ENCODE assay signal across 13 mouse cellular contexts in the genomic region with DNA sequence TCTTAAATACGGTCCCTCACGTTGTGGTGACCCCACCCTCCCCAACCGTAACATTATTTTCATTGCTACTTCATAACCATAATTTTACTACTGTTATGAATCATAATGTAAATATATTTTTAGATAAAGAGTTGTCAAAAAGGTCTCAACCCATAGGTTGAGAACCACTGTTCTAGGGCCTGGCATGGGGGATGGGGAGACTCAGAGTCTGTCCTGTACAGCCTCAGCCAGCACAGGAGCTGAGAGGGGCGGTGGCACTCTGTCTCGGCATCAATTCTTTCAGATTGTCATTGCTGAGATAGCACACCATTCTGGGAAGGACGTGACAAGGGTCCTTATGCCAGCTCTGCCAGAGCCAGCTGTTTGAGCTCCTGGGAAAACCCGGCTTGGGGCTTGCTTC. TPM values are rescaled to one million over a fixed set of nuclear protein-coding genes. Genes with fewer than 3 reads are reported as not detected.
DNase-seq lines count a peak whose midpoint lies in the region; ATAC-seq and TF ChIP-seq lines count a peak whose summit lies in the region.
"Had no signal": no experiment of that assay in that cellular context is flagged by ENCODE, and none has a peak within 500 bp of the region (broad histone marks: within the 10 kb centered on the region; RNA-seq: fewer than 3 reads in every experiment).

No protein-coding gene starts in this region.

- H3K27ac ChIP-seq in liver, adult 2 months (replicated peaks; ENCODE audit: insufficient read depth, low read depth, low read length): no peak overlapping the region
- peak overlapping the region; percentile 99 for H3K27ac ChIP-seq in bone marrow, adult 2 months (ENCODE audit: control insufficient read depth, insufficient read depth, low read depth, low read length, poor library complexity)
- H3K27ac ChIP-seq in macrophage: peak overlapping the region; percentile 100
- H3K27ac ChIP-seq: hindbrain, embryonic 12.5 days had no signal

- 64% methylated on average over 7 of the region's 7 CpGs for WGBS in liver, adult 2 months
- WGBS in bone marrow, adult 2 months: under 1% methylated on average over 7 of the region's 7 CpGs
- 1% methylated on average over 7 of the region's 7 CpGs for WGBS in macrophage (ENCODE audit: missing documents)

- peak overlapping the region; percentile 45 for H3K4me3 ChIP-seq in liver, adult 2 months (ENCODE audit: insufficient read depth, low read depth, low read length)
- H3K4me3 ChIP-seq in bone marrow, adult 2 months (replicated peaks; ENCODE audit: control insufficient read depth, low read depth, low read length): peak overlapping the region; percentile 94
- H3K4me3 ChIP-seq in macrophage (ENCODE audit: inconsistent target): peak overlapping the region; percentile 92
- H3K4me3 ChIP-seq: hindbrain, embryonic 12.5 days had no signal

- TF ChIP-seq POLR2A in liver, adult 2 months (IDR thresholded peaks at IDR 0.05; ENCODE audit: extremely low read depth, insufficient read depth, low read length): no peak
- no peak for TF ChIP-seq POLR2A in bone marrow, adult 2 months (IDR thresholded peaks at IDR 0.05; ENCODE audit: borderline replicate concordance, control insufficient read depth, low read depth, low read length)

- H3K36me3 ChIP-seq in liver, adult 2 months (ENCODE audit: control insufficient read depth, insufficient read depth, low read length): no peaks in the 10 kb centered on the region
- H3K36me3 ChIP-seq in macrophage (ENCODE audit: inconsistent target): no peaks in the 10 kb centered on the region; the same call in 1 of the 2 replicates
- H3K36me3 ChIP-seq: hindbrain, embryonic 12.5 days had no signal

- DNase-seq in liver, adult 2 months (ENCODE audit: extremely low read depth, low read depth, low spot score): no peak
- DNase-seq in liver: no peak
- DNase-seq in layer of hippocampus, adult 9-11 months: no peak
- DNase-seq in cerebellum, adult 18-20 months: no peak
- DNase-seq: cerebellum, adult 9-10 months; kidney, adult 8-10 months; midbrain, embryonic 14.5 days had no signal

- H3K4me1 ChIP-seq in liver, adult 2 months (ENCODE audit: control insufficient read depth, insufficient read depth, low read length): no peaks in the 10 kb centered on the region
- H3K4me1 ChIP-seq in bone marrow, adult 2 months (ENCODE audit: control insufficient read depth, insufficient read depth, low read length): peaks cover 11% of the 10 kb centered on the region

- peak overlapping the region; percentile 24; the same call in 1 of the 2 replicates for H3K9ac ChIP-seq in liver, adult 2 months (ENCODE audit: low read depth, low read length)
- H3K9ac ChIP-seq: hindbrain, embryonic 12.5 days had no signal

- no peaks in the 10 kb centered on the region for H3K79me2 ChIP-seq in liver, adult 2 months (ENCODE audit: control insufficient read depth, insufficient read depth, low read length)
- peaks cover 65% of the 10 kb centered on the region for H3K79me2 ChIP-seq in macrophage (ENCODE audit: inconsistent target)

- no peak for TF ChIP-seq CTCF in liver, adult 2 months (IDR thresholded peaks at IDR 0.05; ENCODE audit: low read depth, low read length)
- TF ChIP-seq CTCF in bone marrow, adult 2 months (IDR thresholded peaks at IDR 0.05; ENCODE audit: control insufficient read depth, insufficient read depth, low read length): no peak

- H3K27me3 ChIP-seq in liver, adult 2 months (ENCODE audit: control insufficient read depth, insufficient read depth, low read length): no peaks in the 10 kb centered on the region
- H3K27me3 ChIP-seq: hindbrain, embryonic 12.5 days had no signal

- peak; percentile 6 for ATAC-seq in CD4-positive, CD25-positive, alpha-beta regulatory T cell, adult 4 months

RNA-seq across cellular contexts. Expression of a gene that starts 1.6 kb away (rescaled TPM):
- total RNA-seq in liver, adult 2 months (2014; rRNA removed): 4.8 and 5.4 TPM in 2 replicates
- polyA plus RNA-seq in liver, adult 2 months (2012; rRNA removed): 18.9 and 31.5 TPM in 2 replicates
- 1,000 to 10,000 TPM; 1,726 to 2,325 TPM for polyA plus RNA-seq in CD4-positive, CD25-positive, alpha-beta regulatory T cell, adult 4 months (2017; shearing (Covaris generic))
- 193 and 436 TPM in 2 replicates for polyA plus RNA-seq in bone marrow, adult 2 months (2011; ENCODE audit: insufficient read depth, insufficient read length, low replicate concordance, missing spikeins)
- 100 to 1,000 TPM in 20 of 26 experiments, 10 to 100 TPM in 6; 40.7 to 813 (median 353) TPM for total RNA-seq in macrophage (2018; cell fraction: chromatin; rRNA removed)
- total RNA-seq in macrophage (2018; cell fraction: cytosol; rRNA removed): 1,000 to 10,000 TPM in 25 of 26 experiments, 100 to 1,000 TPM in 1; 986 to 2,150 (median 1,338) TPM
- total RNA-seq in macrophage (2018; cell fraction: nucleus; rRNA removed): 1,000 to 10,000 TPM in 13 of 26 experiments, 100 to 1,000 TPM in 13; 156 to 1,616 (median 999) TPM
- 1,448 to 1,968 TPM (median 1,759 TPM) in 3 replicates for polyA plus RNA-seq in macrophage (2018)

RNA-seq across cellular contexts. Expression of a gene that starts 29.7 kb away (rescaled TPM):
- not detected in 2 replicates for total RNA-seq in liver, adult 2 months (2014; rRNA removed)
- polyA plus RNA-seq in liver, adult 2 months (2012; rRNA removed): not detected in 2 replicates
- not detected for polyA plus RNA-seq in CD4-positive, CD25-positive, alpha-beta regulatory T cell, adult 4 months (2017; shearing (Covaris generic))
- not detected in 2 replicates for polyA plus RNA-seq in bone marrow, adult 2 months (2011; ENCODE audit: insufficient read depth, insufficient read length, low replicate concordance, missing spikeins)
- total RNA-seq in macrophage (2018; cell fraction: chromatin; rRNA removed): 1 to 10 TPM in 6 of 26 experiments, under 1 TPM in 10, not detected in 10; 0.32 to 1.6 (median 0.79) TPM
- under 1 TPM in 24 of 26 experiments, not detected in 2; 0.11 to 0.59 (median 0.26) TPM for total RNA-seq in macrophage (2018; cell fraction: cytosol; rRNA removed)
- under 1 TPM in 15 of 26 experiments, not detected in 11; 0.27 to 0.96 (median 0.48) TPM for total RNA-seq in macrophage (2018; cell fraction: nucleus; rRNA removed)
- polyA plus RNA-seq in macrophage (2018): 0.07 to 0.80 TPM (median 0.16 TPM) in 3 replicates
- total RNA-seq: adrenal gland, postnatal 36 days; heart, adult 8-10 months had no signal
- polyA plus RNA-seq: midbrain, embryonic 14.5 days had no signal
